Mouse (Mus musculus) stomach, embryonic 15.5 days (tissue): ENCODE results near the gene Lrrc15. TPM values are rescaled to one million over a fixed set of nuclear protein-coding genes. Genes with fewer than 3 reads are reported as not detected.

ENCODE experiments used
- ATAC-seq: fragments of 200-750 bp; cut with Nextera tagmentation; 2 replicates; pipeline ENCODE4 v1.8.0; 2017; ENCODE audit warnings: low read depth, moderate number of reproducible peaks, moderate TSS enrichment; ENCODE audit not compliant: insufficient read depth, low FRiP score
- H3K27ac ChIP-seq: fragments of 300-500 bp; sonication (generic); 2 replicates; pipeline ENCODE4 v1.5.1; 2015; ENCODE audit warnings: mild to moderate bottlenecking, inconsistent platforms
- H3K27me3 ChIP-seq: fragments of 300-500 bp; sonication (generic); replicated peaks from 2 replicates; pipeline ENCODE4 v1.6.1; 2015; ENCODE audit warnings: inconsistent platforms
- H3K36me3 ChIP-seq: fragments of 300-500 bp; sonication (generic); 2 replicates; pipeline ENCODE4 v1.6.1; 2015; ENCODE audit warnings: inconsistent platforms
- H3K4me1 ChIP-seq: fragments of 300-500 bp; sonication (generic); 2 replicates; pipeline ENCODE4 v1.6.1; 2015; ENCODE audit warnings: inconsistent platforms
- H3K4me2 ChIP-seq: fragments of 300-500 bp; sonication (generic); 2 replicates; pipeline ENCODE4 v1.6.1; 2015; ENCODE audit warnings: mild to moderate bottlenecking, inconsistent platforms
- H3K4me3 ChIP-seq: fragments of 300-500 bp; sonication (generic); replicated peaks from 2 replicates; pipeline ENCODE4 v1.5.1; 2015; ENCODE audit warnings: inconsistent platforms
- H3K9ac ChIP-seq: fragments of 300-500 bp; sonication (generic); 2 replicates; pipeline ENCODE4 v1.6.1; 2015; ENCODE audit warnings: inconsistent platforms
- H3K9me3 ChIP-seq: fragments of 300-500 bp; sonication (generic); 2 replicates; pipeline ENCODE4 v1.6.1; 2016; ENCODE audit warnings: inconsistent platforms
- WGBS: fragments of 180-500 bp; shearing (Covaris S2); methylation state at CpG from one replicate; pipeline ENCODE4 v1.1.7; 2015; 5-methylcytosine and 5-hydroxymethylcytosine counted together
- polyA plus RNA-seq: library from polyadenylated mRNA; unstranded; fragments of >200 nt; fragmentation: Nextera tagmentation; extraction: Ambion mirVana; gene quantifications from 2 replicates; pipeline ENCODE4 v1.2.1, GENCODE M21; 2015

The Lrrc15 gene
- polyA plus RNA-seq, 1 experiment from 2014 or later: 0.39 TPM

DNA sequence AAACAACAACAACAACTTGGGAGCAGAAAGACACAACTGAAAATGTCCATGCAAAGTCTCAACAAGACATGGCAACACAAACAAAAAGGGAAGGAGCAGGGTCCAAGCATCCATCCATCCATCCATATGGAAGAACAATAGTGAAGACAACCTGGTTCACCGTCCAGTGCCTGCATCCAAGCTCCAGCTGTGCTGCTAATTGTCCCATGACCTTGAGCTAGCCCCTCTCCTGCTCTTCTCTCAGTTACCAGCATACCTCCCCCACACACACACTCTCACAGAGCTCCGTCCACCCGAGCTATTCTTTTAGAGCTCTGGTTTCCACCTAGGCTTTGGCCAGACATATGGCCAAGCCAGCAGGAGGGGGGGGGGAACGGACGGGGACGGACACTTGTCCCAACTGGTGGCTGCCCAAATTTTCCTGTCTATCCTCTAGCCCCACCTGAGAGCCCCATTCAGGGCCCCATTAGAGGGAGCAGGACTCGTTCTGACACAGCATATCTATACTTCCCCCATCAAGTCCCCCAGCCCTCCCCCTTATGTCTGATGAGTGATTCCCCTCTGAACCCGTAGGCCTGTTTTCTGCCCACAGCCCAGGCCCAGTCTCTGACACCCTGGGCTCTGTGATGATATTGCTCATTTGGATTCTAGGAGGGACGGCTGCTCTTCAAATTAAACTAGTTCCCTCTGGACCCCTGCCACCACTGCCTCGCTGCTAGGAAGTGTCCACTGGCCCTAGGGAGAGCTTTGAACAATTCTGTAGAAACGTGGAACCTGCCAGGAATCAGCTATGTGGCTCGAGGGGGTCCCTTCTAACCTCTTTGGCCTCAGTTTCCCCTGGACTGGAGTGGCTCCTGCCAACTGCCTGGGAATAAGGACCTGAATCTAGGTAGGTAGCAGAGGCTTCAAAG, 48.2 kb downstream of the Lrrc15 start:
- no peak overlapping the region for H3K4me3 ChIP-seq
- no peak overlapping the region for H3K4me2 ChIP-seq
- H3K4me1 ChIP-seq: peaks cover 25% of the 10 kb centered on the region
- no peaks in the 10 kb centered on the region for H3K9me3 ChIP-seq
- WGBS: 56% methylated on average over 12 of the region's 12 CpGs
- ATAC-seq: no peak
- no peaks in the 10 kb centered on the region for H3K36me3 ChIP-seq
- no peak overlapping the region for H3K27ac ChIP-seq
- no peaks in the 10 kb centered on the region for H3K27me3 ChIP-seq
- H3K9ac ChIP-seq: no peak overlapping the region

DNA sequence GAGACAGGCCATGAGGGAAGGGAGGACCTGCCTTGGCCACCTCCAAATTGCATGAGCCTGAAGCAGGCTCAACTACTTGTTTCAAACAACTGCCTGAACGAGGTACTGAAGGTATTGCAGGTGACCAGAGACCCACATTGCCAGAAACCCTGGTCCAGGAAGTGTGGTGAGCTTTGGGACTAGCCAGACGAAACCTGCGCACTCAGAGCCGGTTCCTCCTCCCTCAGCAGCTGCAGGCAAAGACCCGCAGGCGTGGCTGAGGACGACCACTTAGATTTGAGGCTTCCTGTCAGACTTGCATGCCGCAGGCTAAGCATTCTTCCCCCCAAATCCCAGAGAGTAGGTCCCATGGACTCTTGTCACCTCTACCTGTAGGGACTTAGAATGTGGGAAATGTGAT, 49.0 kb downstream of the Lrrc15 start:
- Histone ChIP-seq H3K36me3 (no peaks in the 10 kb centered on the region), H3K4me1 (peaks cover 25% of the 10 kb centered on the region), H3K27ac (no peak overlapping the region), H3K9ac (no peak overlapping the region), H3K9me3 (no peaks in the 10 kb centered on the region; the same call in 1 of the 2 replicates), H3K4me2 (no peak overlapping the region), H3K27me3 (no peaks in the 10 kb centered on the region), H3K4me3 (no peak overlapping the region)
- no peak for ATAC-seq
- WGBS: 52% methylated on average over 8 of the region's 8 CpGs

DNA sequence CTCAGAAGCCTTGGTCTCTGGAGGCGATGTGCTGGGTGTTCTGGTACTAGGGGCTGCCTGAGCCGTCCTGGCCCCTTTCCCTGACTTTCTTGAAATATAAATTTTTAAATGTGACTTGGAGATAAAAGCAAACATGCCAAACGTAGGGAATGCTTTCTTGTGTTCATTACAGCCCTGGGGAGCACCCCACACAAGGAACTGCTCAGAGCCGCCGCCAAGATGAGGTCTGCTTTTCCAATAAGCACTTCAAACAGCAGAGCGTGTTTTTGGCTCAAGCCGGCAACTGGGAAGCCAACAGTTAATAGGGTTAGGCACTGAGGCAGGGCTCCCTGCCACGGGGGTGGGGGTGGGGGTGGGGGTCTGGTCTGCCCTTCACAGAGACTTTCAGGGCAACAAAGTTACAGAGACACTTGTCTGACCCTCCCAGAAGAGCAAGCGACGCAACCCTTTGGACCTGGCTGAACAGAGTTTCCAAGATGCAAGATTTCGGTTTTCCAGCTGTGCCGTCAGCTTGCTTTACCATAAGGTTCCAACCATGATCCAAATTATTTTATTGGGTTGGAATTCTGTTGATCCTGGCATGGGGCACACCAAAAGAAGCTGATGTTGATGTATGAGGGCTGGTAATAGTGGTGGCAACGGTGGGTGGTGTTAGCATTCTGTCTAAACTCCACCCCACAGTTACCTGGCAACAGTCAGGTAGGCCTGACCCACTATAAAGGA, 51.0 kb downstream of the Lrrc15 start:
- no peak for ATAC-seq
- Histone ChIP-seq H3K9me3 (no peaks in the 10 kb centered on the region; the same call in 1 of the 2 replicates), H3K27ac (peak overlapping the region; percentile 6; the same call in 1 of the 2 replicates), H3K9ac (no peak overlapping the region), H3K27me3 (no peaks in the 10 kb centered on the region), H3K4me1 (peaks cover 25% of the 10 kb centered on the region), H3K36me3 (no peaks in the 10 kb centered on the region), H3K4me2 (no peak overlapping the region), H3K4me3 (no peak overlapping the region)
- WGBS: 33% methylated on average over 13 of the region's 13 CpGs

- no peak overlapping the region for H3K4me2 ChIP-seq
- no peak overlapping the region for H3K9ac ChIP-seq
- H3K36me3 ChIP-seq: no peaks in the 10 kb centered on the region
- 0 out of 2 replicates have a peak, but pooled peaks have one; percentile 21 for ATAC-seq
- H3K27ac ChIP-seq: no peak overlapping the region
- H3K27me3 ChIP-seq: no peaks in the 10 kb centered on the region
- 41% methylated on average over 7 of the region's 7 CpGs for WGBS
- no peak overlapping the region for H3K4me3 ChIP-seq
- H3K4me1 ChIP-seq: peaks cover 9% of the 10 kb centered on the region; the same call in 1 of the 2 replicates
- H3K9me3 ChIP-seq: no peaks in the 10 kb centered on the region; the same call in 1 of the 2 replicates
Observed at GRCm38 (mm10) chr16:30227352-30227751, 55.7 kb downstream of the Lrrc15 start.

- no peaks in the 10 kb centered on the region for H3K4me1 ChIP-seq
- 65% methylated on average over 13 of the region's 13 CpGs for WGBS
- H3K4me3 ChIP-seq: no peak overlapping the region
- no peak for ATAC-seq
- no peaks in the 10 kb centered on the region for H3K9me3 ChIP-seq
- H3K4me2 ChIP-seq: no peak overlapping the region
- no peak overlapping the region for H3K27ac ChIP-seq
- H3K27me3 ChIP-seq: no peaks in the 10 kb centered on the region
- H3K9ac ChIP-seq: no peak overlapping the region
- no peaks in the 10 kb centered on the region for H3K36me3 ChIP-seq
Observed at GRCm38 (mm10) chr16:30221161-30221782, 61.8 kb downstream of the Lrrc15 start.

Other genes with a start within 250 kb of the Lrrc15 start
- gene Hes1, start 218.9 kb downstream of the Lrrc15 start, polyA plus RNA-seq: 64.4 and 67.1 TPM in 2 replicates
- 0.14 and 0.33 TPM in 2 replicates for gene Cpn2, start 15.8 kb downstream of the Lrrc15 start, polyA plus RNA-seq
- 0.76 and 0.89 TPM in 2 replicates for gene Gp5, start 27.5 kb upstream of the Lrrc15 start, polyA plus RNA-seq
- gene Atp13a3, start 122.7 kb upstream of the Lrrc15 start, polyA plus RNA-seq: 14.1 and 14.7 TPM in 2 replicates